13 mouse cellular contexts compared by ENCODE assay signal in the genomic region with DNA sequence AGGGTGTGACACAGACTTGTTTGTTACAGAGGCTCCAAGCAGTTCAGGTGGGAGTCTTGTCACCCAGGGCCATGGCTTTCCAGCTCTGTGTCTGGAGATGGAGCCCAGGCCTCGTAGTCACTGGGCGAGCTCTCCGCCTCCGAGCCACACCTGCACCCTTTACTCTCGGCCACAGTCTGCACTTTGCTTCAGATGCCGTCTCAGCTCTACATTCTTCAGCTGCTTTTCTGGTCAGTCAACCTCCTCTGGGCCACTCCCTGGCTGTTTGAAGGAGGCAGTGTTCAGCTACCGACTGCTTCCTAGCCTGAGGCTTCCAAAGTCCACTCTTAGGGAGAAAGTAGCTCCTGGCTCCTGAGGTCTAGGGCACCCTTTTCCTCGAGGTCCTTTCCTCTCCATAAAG. TPM values are rescaled to one million over a fixed set of nuclear protein-coding genes. Genes with fewer than 3 reads are reported as not detected.
DNase-seq lines count a peak whose midpoint lies in the region; ATAC-seq lines count a peak whose summit lies in the region.
"Had no signal": no experiment of that assay in that cellular context is flagged by ENCODE, and none has a peak within 500 bp of the region (broad histone marks: within the 10 kb centered on the region; RNA-seq: fewer than 3 reads in every experiment).

No protein-coding gene starts in this region.

- H3K27ac ChIP-seq in intestine, embryonic 16.5 days (ENCODE audit: low read length) = peak overlapping the region; percentile 73
- 0 out of 2 replicates have a peak overlapping the region, but pooled peaks have one; percentile 7 for H3K27ac ChIP-seq in stomach, embryonic 14.5 days (ENCODE audit: low read length)
- H3K27ac ChIP-seq in hindbrain, embryonic 13.5 days = no peak overlapping the region
- H3K27ac ChIP-seq: neural tube, embryonic 12.5 days had no signal

- no peaks in the 10 kb centered on the region for H3K27me3 ChIP-seq in intestine, embryonic 16.5 days (replicated peaks; ENCODE audit: control insufficient read depth, insufficient read depth, low read length)
- no peaks in the 10 kb centered on the region for H3K27me3 ChIP-seq in stomach, embryonic 14.5 days (ENCODE audit: control insufficient read depth, insufficient read depth, low read length)
- H3K27me3 ChIP-seq in hindbrain, embryonic 13.5 days = no peaks in the 10 kb centered on the region
- H3K27me3 ChIP-seq: heart, embryonic 12.5 days; neural tube, embryonic 12.5 days had no signal

- peak; percentile 98 for ATAC-seq in intestine, embryonic 16.5 days
- ATAC-seq in stomach, embryonic 14.5 days (ENCODE audit: insufficient number of reproducible peaks, insufficient read depth, low FRiP score, low read depth) = peak; percentile 82
- ATAC-seq in hindbrain, embryonic 13.5 days (ENCODE audit: low FRiP score) = no peak
- ATAC-seq in activated CD4-positive, CD25-positive, alpha-beta regulatory T cell, adult 4 months = no peak

- no peaks in the 10 kb centered on the region for H3K9me3 ChIP-seq in intestine, embryonic 16.5 days (ENCODE audit: control insufficient read depth, low read length)
- no peaks in the 10 kb centered on the region for H3K9me3 ChIP-seq in stomach, embryonic 14.5 days (ENCODE audit: control insufficient read depth, low read depth, low read length)
- no peaks in the 10 kb centered on the region for H3K9me3 ChIP-seq in hindbrain, embryonic 13.5 days
- H3K9me3 ChIP-seq: heart, embryonic 12.5 days; megakaryocyte, embryonic 14.5 days; neural tube, embryonic 12.5 days had no signal

- no peak overlapping the region for H3K4me3 ChIP-seq in intestine, embryonic 16.5 days (ENCODE audit: low read length)
- H3K4me3 ChIP-seq in stomach, embryonic 14.5 days (ENCODE audit: low read depth, low read length) = no peak overlapping the region
- no peak overlapping the region for H3K4me3 ChIP-seq in hindbrain, embryonic 13.5 days
- H3K4me3 ChIP-seq: heart, embryonic 12.5 days; megakaryocyte, embryonic 14.5 days; neural tube, embryonic 12.5 days had no signal

- 0 out of 2 replicates have a peak overlapping the region, but pooled peaks have one; percentile 6 for H3K4me2 ChIP-seq in intestine, embryonic 16.5 days (ENCODE audit: low read depth, low read length)
- no peak overlapping the region for H3K4me2 ChIP-seq in stomach, embryonic 14.5 days (replicated peaks; ENCODE audit: low read depth, low read length)
- H3K4me2 ChIP-seq in hindbrain, embryonic 13.5 days = no peak overlapping the region
- H3K4me2 ChIP-seq: heart, embryonic 12.5 days; neural tube, embryonic 12.5 days had no signal

- H3K36me3 ChIP-seq in intestine, embryonic 16.5 days (ENCODE audit: control insufficient read depth, insufficient read depth, low read length) = no peaks in the 10 kb centered on the region
- no peaks in the 10 kb centered on the region for H3K36me3 ChIP-seq in stomach, embryonic 14.5 days (ENCODE audit: control insufficient read depth, insufficient read depth, low read length)
- H3K36me3 ChIP-seq in hindbrain, embryonic 13.5 days = no peaks in the 10 kb centered on the region
- H3K36me3 ChIP-seq: heart, embryonic 12.5 days; neural tube, embryonic 12.5 days had no signal

- H3K9ac ChIP-seq in intestine, embryonic 16.5 days (ENCODE audit: low read depth, low read length) = no peak overlapping the region
- H3K9ac ChIP-seq in stomach, embryonic 14.5 days (replicated peaks; ENCODE audit: low read depth, low read length) = no peak overlapping the region
- no peak overlapping the region for H3K9ac ChIP-seq in hindbrain, embryonic 13.5 days
- H3K9ac ChIP-seq: heart, embryonic 12.5 days; neural tube, embryonic 12.5 days had no signal

- peak; percentile 49 for DNase-seq in Muller cell, postnatal 12 days (ENCODE audit: inconsistent ontology term)
- peak; percentile 82 to 85 for DNase-seq in lung, adult 18-20 months
- no peak for DNase-seq in frontal cortex, postnatal 36 days (ENCODE audit: low spot score in 2 of 2)
- DNase-seq: adrenal gland, adult 8-10 months; right cerebral cortex, postnatal 25 days; thymus, adult 2 months had no signal

- WGBS in intestine, embryonic 16.5 days = 57% methylated on average over 8 of the region's 8 CpGs
- 66% methylated on average over 8 of the region's 8 CpGs for WGBS in stomach, embryonic 14.5 days
- WGBS in hindbrain, embryonic 13.5 days = 87% methylated on average over 8 of the region's 8 CpGs

- peaks cover 7% of the 10 kb centered on the region for H3K4me1 ChIP-seq in intestine, embryonic 16.5 days (ENCODE audit: control insufficient read depth, insufficient read depth, low read length)
- no peaks in the 10 kb centered on the region for H3K4me1 ChIP-seq in stomach, embryonic 14.5 days (ENCODE audit: control insufficient read depth, insufficient read depth, low read length)
- H3K4me1 ChIP-seq in hindbrain, embryonic 13.5 days (replicated peaks) = no peaks in the 10 kb centered on the region
- H3K4me1 ChIP-seq: neural tube, embryonic 12.5 days had no signal

RNA-seq across cellular contexts. Expression of gene Myo1e, which starts 22.7 kb away (rescaled TPM):
- polyA plus RNA-seq in intestine, embryonic 16.5 days (2015; fragmentation: Nextera tagmentation; extraction: Ambion mirVana) = 18.2 and 19.5 TPM in 2 replicates
- polyA plus RNA-seq in stomach, embryonic 14.5 days (2014; fragmentation: Nextera tagmentation; extraction: Ambion mirVana) = 23.2 and 30.1 TPM in 2 replicates
- 8.3 and 9.2 TPM in 2 replicates for polyA plus RNA-seq in hindbrain, embryonic 13.5 days (2015; fragmentation: Nextera tagmentation; extraction: Ambion mirVana)
- 10 to 100 TPM; 25.8 to 27.8 TPM for polyA plus RNA-seq in activated CD4-positive, CD25-positive, alpha-beta regulatory T cell, adult 4 months (2017; shearing (Covaris generic))

Comparison
In these comparisons a context has a peak if more than half of its experiments do, and no peak if none do; other contexts are left out.
1. DNase-seq: peak in Muller cell, postnatal 12 days (single experiment) and lung, adult 18-20 months (2 of 2); none in frontal cortex, postnatal 36 days (0 of 2).
2. ATAC-seq: peak in intestine, embryonic 16.5 days (single experiment) and stomach, embryonic 14.5 days (single experiment); none in hindbrain, embryonic 13.5 days (single experiment) and activated CD4-positive, CD25-positive, alpha-beta regulatory T cell, adult 4 months (single experiment).